Mouse (Mus musculus) mouse trophoblast stem cell (cell line): Measurements from ENCODE around the gene Gm20388.

ENCODE experiments used
- in situ Hi-C, 2 experiments: fragments of 300-500 bp; cut with MseI, MboI; formaldehyde crosslinking; loops; 2 replicates in 1 of 2; 3 replicates in 1 of 2; pipeline ENCODE4 v1.15.1; 2025

Gene Gm20388

GRCm38 (mm10) chr8:120383204-120383560 is 472.5 kb downstream of the Gm20388 start:
- in situ Hi-C loops: no loop called here

- in situ Hi-C loops: no loop called here
These were observed 473.1 kb downstream of the Gm20388 start for GRCm38 (mm10) chr8:120383713-120384112.

DNA sequence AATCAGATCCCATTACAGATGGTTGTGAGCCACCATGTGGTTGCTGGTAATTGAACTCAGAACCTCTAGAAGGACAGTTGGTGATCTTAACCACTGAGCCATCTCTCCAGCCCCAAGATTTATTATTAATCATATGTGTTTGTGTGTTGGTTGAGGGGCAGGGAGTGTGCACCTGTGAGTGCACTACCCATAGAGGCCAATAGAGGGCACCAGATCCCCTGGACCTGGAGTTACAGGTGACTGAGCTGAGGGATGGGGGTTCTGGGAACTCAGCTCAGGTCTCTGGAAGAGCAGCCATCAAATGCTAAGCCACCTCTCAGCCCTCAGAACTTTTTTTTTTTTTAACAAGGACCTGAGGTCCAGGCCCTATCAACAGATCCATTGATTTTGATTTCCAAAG is 474.1 kb downstream of the Gm20388 start:
- in situ Hi-C loops: no loop called here

GRCm38 (mm10) chr8:120388246-120388645 is 477.6 kb downstream of the Gm20388 start:
- in situ Hi-C loops: no loop called here

- in situ Hi-C loops: no loop called here
These were observed 480.0 kb downstream of the Gm20388 start for GRCm38 (mm10) chr8:120390598-120390997.

DNA sequence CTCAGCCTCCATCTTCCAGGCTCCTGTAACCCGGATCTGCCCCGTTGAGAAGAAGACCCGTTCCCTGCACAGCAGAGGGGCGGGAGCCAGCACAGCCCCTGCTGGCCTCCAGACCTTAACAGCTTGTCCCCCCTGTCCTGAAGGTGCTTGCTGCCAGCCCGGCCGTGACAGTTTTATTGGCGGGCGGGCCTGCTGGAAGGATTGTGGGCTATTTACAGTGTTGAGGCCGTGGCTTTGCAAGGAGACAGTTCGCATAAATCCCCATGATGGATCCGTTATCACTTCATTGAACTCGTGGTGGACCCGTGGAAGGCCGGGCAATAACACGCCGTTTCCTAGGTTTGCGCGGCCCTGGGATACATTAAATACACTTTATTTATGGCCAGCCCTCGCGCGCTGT is 481.2 kb downstream of the Gm20388 start:
- in situ Hi-C loops: no loop called here

DNA sequence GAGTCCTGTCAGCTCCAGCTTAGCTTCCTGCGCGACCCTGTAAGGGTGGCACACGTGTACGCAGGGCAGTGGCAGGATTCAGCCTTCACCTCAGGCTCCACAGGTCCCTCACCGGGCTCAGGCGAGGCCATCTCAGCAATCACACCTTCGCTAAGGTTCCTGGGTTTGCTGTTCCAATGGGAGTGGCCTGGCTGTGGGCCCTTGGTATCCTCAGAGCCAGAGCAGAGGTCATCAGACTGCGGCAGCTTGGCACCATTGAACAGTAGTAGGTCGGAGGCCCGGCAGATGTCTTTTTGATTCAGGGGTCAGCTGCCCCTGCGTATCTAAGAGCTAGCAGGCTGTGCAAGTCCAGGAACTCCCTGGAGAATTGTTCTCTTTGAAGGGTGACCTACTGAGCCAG is 482.4 kb downstream of the Gm20388 start:
- in situ Hi-C loops: no loop called here

DNA sequence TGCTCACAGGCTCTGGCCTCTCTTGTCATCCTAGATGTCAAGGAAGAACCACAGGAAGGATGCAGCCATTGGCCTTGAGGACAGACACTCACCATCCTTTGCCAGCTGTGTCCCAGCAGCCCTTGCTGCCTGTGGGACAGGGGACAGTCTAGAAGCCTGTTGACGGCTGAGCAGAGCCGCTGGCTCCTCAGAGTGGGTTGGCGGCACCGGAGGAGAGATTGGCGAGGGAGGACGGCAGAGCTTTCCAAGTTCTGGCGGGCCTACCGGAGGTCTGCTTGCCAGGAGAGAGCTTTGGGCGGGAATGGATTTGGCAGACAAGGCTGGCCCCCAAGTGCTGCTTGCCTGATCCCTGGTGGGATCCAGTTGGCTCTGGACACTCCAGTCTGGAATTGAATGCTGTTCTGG is 483.2 kb downstream of the Gm20388 start:
- in situ Hi-C loops: no loop called here

GRCm38 (mm10) chr8:120395892-120396291 is 485.3 kb downstream of the Gm20388 start:
- in situ Hi-C loops: no loop called here

GRCm38 (mm10) chr8:120396756-120397155 is 486.1 kb downstream of the Gm20388 start:
- in situ Hi-C loops: no loop called here

DNA sequence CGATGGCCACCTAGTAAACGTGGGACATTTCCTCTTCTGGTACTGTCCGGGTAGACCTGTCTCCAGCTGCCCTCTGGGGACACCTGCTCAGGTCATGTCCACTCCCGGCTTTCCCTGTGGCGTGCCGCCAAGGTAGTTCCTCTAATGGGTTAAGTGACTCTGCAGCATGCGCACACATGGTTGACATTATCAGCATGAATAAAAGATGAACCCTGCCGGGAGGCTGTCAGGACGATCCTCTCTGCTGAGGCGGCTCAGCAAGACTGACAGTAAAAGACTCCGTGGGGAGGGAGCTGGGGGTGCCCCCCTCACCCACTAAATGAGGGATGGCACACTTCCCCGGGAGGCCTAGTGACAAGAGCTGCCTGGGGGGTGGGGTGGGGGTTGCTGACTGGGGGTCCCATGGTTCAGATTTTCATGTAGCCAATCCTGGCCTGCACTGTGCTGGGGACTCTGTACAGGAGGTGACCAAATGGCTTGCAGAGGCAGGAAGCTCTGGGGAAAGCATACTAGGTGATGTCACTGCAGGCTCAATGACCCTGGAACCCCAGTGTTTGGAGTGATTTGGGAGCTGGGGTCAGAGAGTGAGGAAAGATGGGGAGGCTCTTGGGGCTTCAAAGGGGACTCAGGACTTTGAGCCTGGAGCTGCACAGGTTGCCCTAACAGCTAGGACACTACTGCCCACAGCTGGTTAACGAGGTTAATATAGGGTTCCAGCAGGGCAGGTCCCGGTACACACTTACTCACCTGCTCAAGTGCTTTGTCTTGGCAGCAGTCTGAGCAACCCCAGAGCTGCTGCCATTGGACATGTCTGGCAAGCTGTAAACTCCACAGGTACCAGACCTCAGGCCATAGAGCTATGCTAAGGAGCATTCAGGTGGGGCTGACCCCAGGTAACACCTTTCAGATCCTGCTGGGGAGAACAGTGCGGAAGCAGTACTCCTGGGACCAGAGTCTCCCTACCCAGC is 487.1 kb downstream of the Gm20388 start:
- in situ Hi-C loops: no loop called here

DNA sequence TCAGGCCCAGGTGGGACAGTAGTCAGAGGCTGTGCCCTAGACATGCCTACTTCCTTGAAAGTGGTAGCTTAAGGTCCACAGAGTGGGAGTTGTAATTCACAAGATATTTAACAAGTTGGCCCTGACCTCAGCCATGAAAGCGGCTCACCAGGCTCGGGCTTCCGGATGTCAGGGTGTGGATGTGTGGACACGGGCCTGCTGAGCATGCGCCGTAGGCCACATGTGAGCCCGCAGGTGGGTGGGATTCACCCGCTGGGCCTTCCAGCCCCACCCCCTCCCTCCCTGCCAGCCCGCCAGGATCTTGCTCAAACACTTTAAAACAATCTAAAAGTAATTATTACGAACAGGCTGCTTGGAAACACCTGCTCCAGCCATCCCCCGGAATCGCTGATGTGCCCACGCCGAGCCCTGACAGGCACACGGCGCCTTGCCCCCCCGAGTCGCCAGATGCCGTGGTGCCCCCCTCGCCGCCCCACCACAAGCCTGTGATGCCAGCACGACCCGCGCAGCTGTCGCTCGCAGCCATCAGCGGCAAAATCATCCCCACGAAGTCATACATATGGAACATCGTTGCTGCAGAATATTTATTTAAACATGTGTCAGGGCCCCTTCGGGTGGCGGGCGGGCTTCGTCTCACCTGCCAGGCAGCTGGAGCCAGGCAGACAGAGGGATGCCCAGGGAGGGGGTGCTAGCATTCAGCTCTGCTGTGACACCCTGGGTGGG is 488.7 kb downstream of the Gm20388 start:
- in situ Hi-C loops: no loop called here

DNA sequence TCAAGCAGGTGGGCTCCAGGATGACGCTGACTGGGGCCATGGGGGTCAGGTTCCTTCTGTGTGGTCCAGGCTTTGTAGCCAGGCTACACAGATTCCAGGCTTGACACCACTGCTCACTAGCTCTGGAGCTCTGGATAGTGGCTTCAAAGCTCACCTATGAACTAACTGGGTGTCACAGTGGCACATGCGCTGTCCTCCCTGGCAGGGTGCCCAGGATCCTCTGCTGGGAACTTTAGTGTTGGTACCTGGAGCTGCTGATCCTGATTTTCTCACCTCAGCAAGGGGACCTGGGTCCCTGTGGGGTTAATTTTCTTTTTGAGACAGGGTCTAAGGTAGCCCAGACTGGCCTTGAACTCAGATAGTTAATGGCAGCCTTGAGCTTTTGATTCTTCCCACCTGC is 490.6 kb downstream of the Gm20388 start:
- in situ Hi-C loops: no loop called here

DNA sequence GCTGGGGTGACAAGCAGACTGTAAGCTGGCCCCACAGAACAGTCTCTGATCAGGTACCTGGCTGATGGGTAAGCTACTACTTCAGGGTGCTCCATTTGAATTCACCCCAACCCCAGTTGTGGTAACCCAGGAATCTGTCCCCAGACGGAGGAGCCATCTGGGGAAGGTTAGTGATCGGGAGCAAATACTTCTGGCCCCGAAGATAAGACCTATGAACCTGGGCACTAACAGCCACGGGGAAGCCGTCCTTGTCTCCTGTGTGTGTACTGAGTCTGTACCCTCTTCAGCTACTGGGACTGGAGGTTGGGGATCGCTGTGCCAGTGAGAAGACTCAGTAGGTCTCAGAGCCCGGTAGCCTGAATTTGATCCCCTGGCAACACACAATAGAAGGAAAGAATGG is 491.1 kb downstream of the Gm20388 start:
- in situ Hi-C loops: no loop called here

- in situ Hi-C loops: no loop called here
These were observed 493.1 kb downstream of the Gm20388 start for GRCm38 (mm10) chr8:120403606-120404269.

GRCm38 (mm10) chr8:120404609-120405036 is 494.0 kb downstream of the Gm20388 start:
- in situ Hi-C loops: no loop called here

GRCm38 (mm10) chr8:120406008-120406632 is 495.5 kb downstream of the Gm20388 start:
- in situ Hi-C loops: no loop called here

GRCm38 (mm10) chr8:120407701-120408240 is 497.1 kb downstream of the Gm20388 start:
- in situ Hi-C loops: no loop called here

DNA sequence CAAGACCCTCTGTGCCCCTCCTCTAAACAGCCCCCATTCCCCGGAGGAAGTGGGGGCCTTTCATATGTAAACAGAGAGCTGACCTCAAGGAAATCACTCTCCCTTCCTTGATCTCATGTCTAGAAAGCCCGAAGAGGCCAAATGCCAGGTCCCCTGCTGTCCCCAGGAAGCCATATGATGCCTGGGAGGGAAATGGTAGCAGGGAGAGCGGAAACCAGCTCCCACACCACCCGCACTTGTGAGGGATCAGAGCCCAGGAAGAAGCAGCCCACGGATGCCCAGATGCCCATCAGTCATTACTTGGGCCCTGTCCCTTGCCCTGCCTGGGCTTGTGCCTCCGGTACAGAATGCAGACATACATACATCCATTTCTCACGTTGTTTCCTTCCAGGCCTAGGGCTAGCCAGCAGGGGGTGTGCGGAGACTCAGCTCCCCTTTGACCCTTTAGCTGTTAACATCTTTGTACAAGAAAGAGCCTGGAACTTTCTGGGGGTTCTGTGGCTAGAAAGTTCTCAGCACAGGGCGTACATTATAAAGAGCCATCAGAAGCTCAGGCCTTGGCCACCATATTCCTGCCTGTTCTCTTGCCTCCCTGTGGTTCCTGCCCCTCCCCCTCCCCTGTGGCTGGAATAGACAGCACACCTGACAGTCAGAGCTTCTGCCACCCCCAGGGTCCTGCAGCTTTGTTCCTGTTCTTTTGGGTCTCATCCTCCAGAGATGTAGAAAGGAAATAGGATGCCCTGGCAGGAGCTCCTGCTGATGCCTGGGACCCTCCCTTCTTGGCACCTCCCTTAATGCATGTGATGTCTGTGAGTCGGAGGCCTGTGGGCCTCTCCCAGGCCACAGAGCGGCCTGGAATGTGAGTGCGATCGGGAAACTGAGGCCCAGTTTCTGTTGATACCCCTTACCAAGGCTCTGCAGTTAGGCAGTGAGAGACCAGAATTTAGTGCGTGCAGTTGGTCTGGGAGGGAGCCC is 497.9 kb downstream of the Gm20388 start:
- in situ Hi-C loops: no loop called here

GRCm38 (mm10) chr8:120409371-120410013 is 498.9 kb downstream of the Gm20388 start:
- in situ Hi-C loops: no loop called here
